Mouse (Mus musculus) spleen, embryonic (tissue): ENCODE measurements around the gene Gm3880.
"Not testable (repeated sequence)": the region's sequence is repeated elsewhere in the genome, so short reads cannot be mapped to it uniquely, and the experiment has no call there.

ENCODE experiments used
- CTCF ChIA-PET: fragments of 350-600 bp; sonication (Branson Sonifier 250); formaldehyde crosslinking; loops from one replicate; lab custom pipeline; 2022; lab: Charles Lee

Gene Gm3880

GRCm38 (mm10) chrX:102686872-102687271 lies at the start of gene Gm3880:
Gm3880 (minus strand) TSS chrX:102686972.
- CTCF ChIA-PET = not testable (repeated sequence)

GRCm38 (mm10) chrX:102724226-102724625 lies 37.5 kb upstream of the Gm3880 start:
- CTCF ChIA-PET = not testable (repeated sequence)

GRCm38 (mm10) chrX:102707535-102707934 lies 20.8 kb upstream of the Gm3880 start, which contains the start of the genes Gm9112 and Dmrtc1b:
Gm9112 (minus strand) TSS chrX:102707635.
Dmrtc1b (plus strand) TSS chrX:102707865.
- CTCF ChIA-PET = not testable (repeated sequence)

- CTCF ChIA-PET = not testable (repeated sequence)
These were observed 13.9 kb upstream of the Gm3880 start for GRCm38 (mm10) chrX:102700636-102701035.

GRCm38 (mm10) chrX:102689252-102689651 lies 2.5 kb upstream of the Gm3880 start:
- CTCF ChIA-PET = not testable (repeated sequence)

- CTCF ChIA-PET = not testable (repeated sequence)
These were observed 2.1 kb downstream of the Gm3880 start for GRCm38 (mm10) chrX:102684706-102685105.

GRCm38 (mm10) chrX:102666641-102667040 lies 20.1 kb downstream of the Gm3880 start:
- CTCF ChIA-PET = no interaction called here

- CTCF ChIA-PET = interaction anchor here (0.7 kb wide), 2 partner anchors 167 to 173 kb away, joined by 4 to 5 read pairs; no protein-coding TSS in a partner anchor
These were observed 26.1 kb downstream of the Gm3880 start for GRCm38 (mm10) chrX:102660712-102661111.

- CTCF ChIA-PET = no interaction called here
These were observed 41.1 kb downstream of the Gm3880 start for GRCm38 (mm10) chrX:102645691-102646090.

GRCm38 (mm10) chrX:102645146-102645545 lies 41.6 kb downstream of the Gm3880 start:
- CTCF ChIA-PET = interaction anchor here (0.6 kb wide), 1 partner anchor 11 kb away, joined by 4 read pairs; no protein-coding TSS in a partner anchor

- CTCF ChIA-PET = interaction anchor here (0.6 kb wide), 1 partner anchor 11 kb away, joined by 4 read pairs; no protein-coding TSS in a partner anchor
These were observed 42.2 kb downstream of the Gm3880 start for GRCm38 (mm10) chrX:102644573-102644951.

- CTCF ChIA-PET = no interaction called here
These were observed 42.8 kb downstream of the Gm3880 start, which contains the start of gene Phka1 for GRCm38 (mm10) chrX:102643823-102644572. Phka1 (minus strand) TSS chrX:102644246.
